Mouse (Mus musculus) megakaryocyte, embryonic 14.5 days (primary cell): ENCODE data around the gene Rtf1.

Experiments used
- FLI1 ChIP-seq: IDR thresholded peaks from 2 replicates; pipeline ENCODE4 v1.6.1; 2012; ENCODE audit warnings: low read length, inconsistent platforms, mixed read lengths
- GATA1 ChIP-seq: IDR thresholded peaks from 3 replicates; pipeline ENCODE4 v1.6.1; 2012; ENCODE audit warnings: mixed read lengths, low read length, inconsistent platforms, borderline replicate concordance

- TF ChIP-seq GATA1 = no peak
- no peak for TF ChIP-seq FLI1
Measured at GRCm38 (mm10) chr2:119644254-119644653, 30.6 kb upstream of the Rtf1 start.
